Mouse (Mus musculus) embryonic facial prominence, embryonic 14.5 days (tissue): ENCODE measurements around the gene AC170998.1. TPM values are rescaled to one million over a fixed set of nuclear protein-coding genes. Genes with fewer than 3 reads are reported as not detected.
A peak's percentile ranks its signal among the peaks of the same experiment; 100 is the strongest.

Experiments
- ATAC-seq: fragments of 200-750 bp; cut with Nextera tagmentation; 2 replicates; pipeline ENCODE4 v1.8.0; 2017; ENCODE audit warnings: low read depth, moderate number of reproducible peaks, moderate TSS enrichment
- DNase-seq: peaks from one replicate; pipeline ENCODE4 v3.0.0-alpha.2; 2015; ENCODE audit warnings: low spot score
- H3K27ac ChIP-seq: fragments of 300-500 bp; sonication (generic); replicated peaks from 2 replicates; pipeline ENCODE4 v1.5.1; 2014; ENCODE audit warnings: low read depth, mild to moderate bottlenecking, low read length, moderate library complexity
- H3K27me3 ChIP-seq: fragments of 300-500 bp; sonication (generic); replicated peaks from 2 replicates; pipeline ENCODE4 v1.6.1; 2014; ENCODE audit warnings: low read length; ENCODE audit not compliant: control insufficient read depth, insufficient read depth
- H3K36me3 ChIP-seq: fragments of 300-500 bp; sonication (generic); 2 replicates; pipeline ENCODE4 v1.6.1; 2014; ENCODE audit warnings: low read length, mixed read lengths; ENCODE audit not compliant: control insufficient read depth, insufficient read depth
- H3K4me1 ChIP-seq: fragments of 300-500 bp; sonication (generic); 2 replicates; pipeline ENCODE4 v1.6.1; 2014; ENCODE audit warnings: antibody characterized with exemption, low read length; ENCODE audit not compliant: control insufficient read depth, insufficient read depth
- H3K4me2 ChIP-seq: fragments of 300-500 bp; sonication (generic); 2 replicates; pipeline ENCODE4 v1.6.1; 2014; ENCODE audit warnings: low read depth, mild to moderate bottlenecking, low read length, moderate library complexity, mixed read lengths
- H3K4me3 ChIP-seq: fragments of 300-500 bp; sonication (generic); 2 replicates; pipeline ENCODE4 v1.5.1; 2014; ENCODE audit warnings: low read depth, mild to moderate bottlenecking, low read length
- H3K9ac ChIP-seq: fragments of 300-500 bp; sonication (generic); 2 replicates; pipeline ENCODE4 v1.6.1; 2014; ENCODE audit warnings: low read depth, mild to moderate bottlenecking, low read length, moderate library complexity, mixed read lengths
- H3K9me3 ChIP-seq: fragments of 300-500 bp; sonication (generic); 2 replicates; pipeline ENCODE4 v1.6.1; 2016; ENCODE audit warnings: low read length; ENCODE audit not compliant: control insufficient read depth
- WGBS: fragments of 180-500 bp; shearing (Covaris S2); extraction: QIAGEN DNeasy Blood & Tissue Kit; methylation state at CpG from one replicate; pipeline ENCODE4 v1.1.7; 2014; 5-methylcytosine and 5-hydroxymethylcytosine counted together
- polyA plus RNA-seq: library from polyadenylated mRNA; unstranded; fragments of >200 nt; fragmentation: Nextera tagmentation; extraction: Ambion mirVana; gene quantifications from 2 replicates; pipeline ENCODE4 v1.2.1, GENCODE M21; 2014

AC170998.1 gene
- polyA plus RNA-seq, 1 experiment from 2014 or later: 1.5 TPM

- H3K4me1 ChIP-seq: no peaks in the 10 kb centered on the region
- ATAC-seq (no peak), DNase-seq (no peak)
- H3K9ac ChIP-seq: no peak overlapping the region
- H3K36me3 ChIP-seq: peaks cover 36% of the 10 kb centered on the region
- WGBS: 77% methylated on average over 6 of the region's 6 CpGs
- H3K4me2 ChIP-seq: no peak overlapping the region
- no peak overlapping the region for H3K4me3 ChIP-seq
- H3K27ac ChIP-seq: no peak overlapping the region
- H3K27me3 ChIP-seq: no peaks in the 10 kb centered on the region
- no peaks in the 10 kb centered on the region for H3K9me3 ChIP-seq
Observed at GRCm38 (mm10) chr17:28750580-28750979, 24.7 kb downstream of the AC170998.1 start.

GRCm38 (mm10) chr17:28756447-28756846 is 30.6 kb downstream of the AC170998.1 start:
- Histone ChIP-seq H3K4me2 (no peak overlapping the region), H3K9me3 (no peaks in the 10 kb centered on the region)
- no peak for ATAC-seq

GRCm38 (mm10) chr17:28757470-28757869 is 31.6 kb downstream of the AC170998.1 start:
- no peak overlapping the region for H3K4me2 ChIP-seq
- ATAC-seq (no peak), DNase-seq (peak; percentile 46)
- 73% methylated on average over 2 of the region's 2 CpGs for WGBS
- H3K36me3 ChIP-seq: no peaks in the 10 kb centered on the region
- no peak overlapping the region for H3K4me3 ChIP-seq
- no peak overlapping the region for H3K27ac ChIP-seq
- no peaks in the 10 kb centered on the region for H3K9me3 ChIP-seq
- H3K9ac ChIP-seq: no peak overlapping the region
- H3K27me3 ChIP-seq: no peaks in the 10 kb centered on the region
- no peaks in the 10 kb centered on the region for H3K4me1 ChIP-seq

More at GRCm38 (mm10) chr17:28756447-28756846, 30.6 kb downstream of the AC170998.1 start:
- 56% methylated on average over 5 of the region's 5 CpGs for WGBS
- Histone ChIP-seq H3K36me3 (no peaks in the 10 kb centered on the region), H3K27ac (no peak overlapping the region), H3K27me3 (no peaks in the 10 kb centered on the region), H3K4me1 (no peaks in the 10 kb centered on the region), H3K9ac (no peak overlapping the region), H3K4me3 (no peak overlapping the region)
- no peak for DNase-seq

GRCm38 (mm10) chr17:28760736-28761312 is 34.9 kb downstream of the AC170998.1 start:
- 68% methylated on average over 8 of the region's 8 CpGs for WGBS
- Histone ChIP-seq H3K36me3 (no peaks in the 10 kb centered on the region), H3K27ac (no peak overlapping the region), H3K4me2 (no peak overlapping the region), H3K9me3 (no peaks in the 10 kb centered on the region), H3K4me3 (no peak overlapping the region), H3K27me3 (no peaks in the 10 kb centered on the region), H3K9ac (no peak overlapping the region), H3K4me1 (no peaks in the 10 kb centered on the region)
- ATAC-seq (no peak), DNase-seq (no peak)

- H3K4me2 ChIP-seq: no peak overlapping the region
- no peak overlapping the region for H3K27ac ChIP-seq
- H3K9ac ChIP-seq: no peak overlapping the region
- 24% methylated on average over 3 of the region's 3 CpGs for WGBS
- no peaks in the 10 kb centered on the region for H3K4me1 ChIP-seq
- H3K9me3 ChIP-seq: no peaks in the 10 kb centered on the region
- no peak; the same call in 1 of the 2 replicates for ATAC-seq
- peak; percentile 38 for DNase-seq
- no peak overlapping the region for H3K4me3 ChIP-seq
- no peaks in the 10 kb centered on the region for H3K27me3 ChIP-seq
- no peaks in the 10 kb centered on the region for H3K36me3 ChIP-seq
Observed at GRCm38 (mm10) chr17:28761871-28762270, 36.0 kb downstream of the AC170998.1 start.

- Histone ChIP-seq H3K4me1 (peaks cover 7% of the 10 kb centered on the region; the same call in 1 of the 2 replicates), H3K36me3 (no peaks in the 10 kb centered on the region), H3K4me3 (no peak overlapping the region), H3K9me3 (no peaks in the 10 kb centered on the region), H3K27ac (no peak overlapping the region), H3K4me2 (no peak overlapping the region), H3K9ac (no peak overlapping the region), H3K27me3 (peaks cover 14% of the 10 kb centered on the region)
- DNase-seq (no peak), ATAC-seq (no peak)
- 61% methylated on average over 3 of the region's 3 CpGs for WGBS
Observed at GRCm38 (mm10) chr17:28766203-28766602, 40.3 kb downstream of the AC170998.1 start.

GRCm38 (mm10) chr17:28766781-28767515 is 41.1 kb downstream of the AC170998.1 start:
- ATAC-seq (no peak), DNase-seq (no peak)
- Histone ChIP-seq H3K4me1 (peaks cover 7% of the 10 kb centered on the region; the same call in 1 of the 2 replicates), H3K9ac (no peak overlapping the region), H3K9me3 (no peaks in the 10 kb centered on the region), H3K27ac (no peak overlapping the region), H3K36me3 (no peaks in the 10 kb centered on the region), H3K4me3 (no peak overlapping the region), H3K4me2 (no peak overlapping the region), H3K27me3 (peaks cover 14% of the 10 kb centered on the region)
- WGBS: 68% methylated on average over 11 of the region's 11 CpGs

DNA sequence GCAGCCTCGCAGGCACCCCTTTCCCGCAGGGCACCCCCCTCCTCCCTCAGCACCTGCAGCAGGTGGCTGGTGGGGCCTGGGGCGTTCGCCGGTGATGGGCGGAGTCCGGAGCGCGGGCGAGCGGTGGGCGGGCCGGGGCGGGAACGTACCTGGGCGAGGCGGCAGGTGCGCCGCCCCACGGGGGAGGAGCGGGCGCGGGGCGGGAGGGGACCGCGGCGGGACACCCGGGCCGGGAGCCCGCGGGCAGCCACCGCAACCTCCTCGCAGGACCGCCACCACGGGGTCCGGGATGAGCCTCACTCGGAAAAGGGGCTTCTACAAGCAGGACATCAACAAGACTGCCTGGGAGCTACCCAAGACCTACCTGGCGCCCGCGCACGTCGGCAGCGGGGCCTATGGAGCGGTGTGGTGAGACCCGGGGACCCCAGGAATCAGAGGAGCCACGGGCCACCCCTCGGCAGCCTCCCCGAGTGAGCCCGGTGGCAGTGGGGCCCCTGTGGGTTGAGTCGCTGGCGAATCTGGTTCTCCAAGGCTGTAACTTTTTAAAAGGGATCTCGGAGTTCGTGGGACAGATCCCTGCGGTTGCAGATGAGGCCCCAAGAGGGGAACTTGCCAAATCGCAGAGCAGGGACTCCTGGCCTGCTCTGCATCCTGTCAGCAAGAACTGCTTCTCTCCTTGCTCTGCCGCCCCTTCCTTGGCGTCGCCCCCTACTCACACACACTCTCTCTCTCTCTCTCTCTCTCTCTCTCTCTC is 43.4 kb downstream of the AC170998.1 start, which contains the start of gene Mapk13:
Gene Mapk13 (plus strand): TSS at position 177 of the 754 bp plus-strand sequence.
- peak within 1 kb of the TSS; percentile 89 for H3K4me2 ChIP-seq
- H3K9ac ChIP-seq: peak within 1 kb of the TSS; percentile 70
- no peaks in the 10 kb centered on the region for H3K36me3 ChIP-seq
- H3K4me1 ChIP-seq: peaks cover 7% of the 10 kb centered on the region; the same call in 1 of the 2 replicates
- DNase-seq: peak; percentile 71
- peak; percentile 44 for ATAC-seq
- peaks cover 14% of the 10 kb centered on the region for H3K27me3 ChIP-seq
- H3K9me3 ChIP-seq: no peaks in the 10 kb centered on the region
- 2% methylated on average over 30 of the region's 58 CpGs for WGBS
- H3K27ac ChIP-seq: peak within 1 kb of the TSS; percentile 33; the same call in 1 of the 2 replicates
- H3K4me3 ChIP-seq: peak within 1 kb of the TSS; percentile 56
